Mouse (Mus musculus): ENCODE results near the gene Leng8. TPM values are rescaled to one million over a fixed set of nuclear protein-coding genes. Genes with fewer than 3 reads are reported as not detected.
A peak's percentile ranks its signal among the peaks of the same experiment; 100 is the strongest.

Leng8 gene
- polyA plus RNA-seq (2017; shearing (Covaris generic)): 10 to 100 TPM; 22.6 to 40.2 (median 24.9) TPM

- peak; percentile 95 for ATAC-seq
Measured at GRCm38 (mm10) chr7:4136771-4137531, at the start of gene Leng8. TSS of gene Leng8 (plus strand) at chr7:4137039.

DNA sequence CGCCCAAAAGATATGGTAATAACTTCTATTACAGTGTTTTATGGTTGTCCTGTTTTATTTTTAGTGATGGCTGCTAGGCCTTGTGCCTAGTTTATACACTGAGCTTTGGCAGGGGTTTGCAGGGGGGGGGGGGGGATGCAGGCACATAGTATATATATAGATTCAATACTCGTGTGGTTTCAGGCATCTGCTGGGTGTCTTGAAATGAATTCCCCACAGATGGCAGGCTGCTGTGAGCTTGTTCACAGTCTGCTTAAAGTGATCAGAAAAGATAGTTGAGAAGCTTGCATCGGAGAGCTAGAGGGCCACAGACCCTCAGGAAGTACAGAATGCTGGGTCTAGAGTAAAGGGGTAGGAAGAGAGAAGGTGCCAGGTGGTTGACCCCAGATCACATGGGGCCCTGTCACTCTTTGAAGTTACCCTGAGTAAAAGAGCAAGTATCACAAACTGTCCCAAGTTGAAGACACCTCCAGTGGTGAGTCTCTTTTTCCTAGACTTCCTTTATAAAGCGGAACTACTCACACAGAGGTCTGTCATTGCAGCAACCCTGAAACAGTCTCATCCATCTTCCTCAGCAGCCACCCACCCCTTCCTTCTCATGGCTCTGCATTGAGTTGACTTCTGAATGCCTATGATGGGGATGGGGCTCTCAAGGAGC lies 49.5 kb upstream of the Leng8 start:
- no peak for ATAC-seq

- ATAC-seq: no peak
Measured at GRCm38 (mm10) chr7:4087896-4088480, 48.9 kb upstream of the Leng8 start.

- no peak for ATAC-seq
Measured at GRCm38 (mm10) chr7:4088679-4089078, 48.2 kb upstream of the Leng8 start.

DNA sequence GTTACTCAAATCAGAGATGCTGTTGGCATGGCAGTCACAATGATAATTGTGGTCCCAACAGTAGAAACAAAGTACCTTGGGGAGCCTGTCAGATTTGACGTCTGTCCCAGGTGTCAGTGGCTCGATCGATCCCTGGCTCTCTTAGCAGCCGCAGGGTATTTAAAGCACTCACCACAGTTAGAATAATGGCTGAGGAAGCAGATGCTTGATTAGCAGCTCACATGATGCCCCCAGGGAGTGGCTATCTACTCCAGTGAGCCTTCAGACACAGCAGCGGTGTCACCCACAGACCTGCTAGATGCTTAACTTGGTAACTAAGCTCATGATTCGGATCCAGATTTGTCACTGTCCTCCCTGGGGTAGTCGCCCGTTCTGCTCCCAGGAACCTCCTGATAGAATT lies 45.7 kb upstream of the Leng8 start:
- ATAC-seq: no peak

- no peak for ATAC-seq
Measured at GRCm38 (mm10) chr7:4098301-4098700, 38.5 kb upstream of the Leng8 start.

GRCm38 (mm10) chr7:4098832-4099231 lies 38.0 kb upstream of the Leng8 start:
- ATAC-seq: no peak

DNA sequence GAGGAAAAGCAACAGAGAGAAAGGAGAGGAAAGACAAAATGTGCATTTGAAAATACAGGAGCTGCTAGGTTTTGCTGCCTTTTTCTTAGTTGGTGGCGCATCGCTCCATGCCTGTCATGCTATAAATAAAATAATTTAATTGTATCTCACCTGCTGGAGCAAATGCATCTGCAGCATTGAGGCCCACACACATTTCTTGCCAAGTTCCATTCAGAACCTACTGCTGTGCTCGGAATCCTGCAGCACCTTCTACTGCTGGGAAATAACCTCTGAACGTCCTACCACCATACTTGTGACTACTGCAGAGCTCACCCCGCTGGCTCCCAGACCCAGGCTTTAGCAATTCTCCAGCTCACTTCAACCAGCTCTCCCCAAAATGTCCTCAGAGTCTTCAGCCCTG lies 35.7 kb upstream of the Leng8 start:
- ATAC-seq: no peak

- peak; percentile 52 for ATAC-seq
Measured at GRCm38 (mm10) chr7:4103411-4103810, 33.4 kb upstream of the Leng8 start.

- ATAC-seq: no peak
Measured at GRCm38 (mm10) chr7:4111766-4112165, 25.1 kb upstream of the Leng8 start.

DNA sequence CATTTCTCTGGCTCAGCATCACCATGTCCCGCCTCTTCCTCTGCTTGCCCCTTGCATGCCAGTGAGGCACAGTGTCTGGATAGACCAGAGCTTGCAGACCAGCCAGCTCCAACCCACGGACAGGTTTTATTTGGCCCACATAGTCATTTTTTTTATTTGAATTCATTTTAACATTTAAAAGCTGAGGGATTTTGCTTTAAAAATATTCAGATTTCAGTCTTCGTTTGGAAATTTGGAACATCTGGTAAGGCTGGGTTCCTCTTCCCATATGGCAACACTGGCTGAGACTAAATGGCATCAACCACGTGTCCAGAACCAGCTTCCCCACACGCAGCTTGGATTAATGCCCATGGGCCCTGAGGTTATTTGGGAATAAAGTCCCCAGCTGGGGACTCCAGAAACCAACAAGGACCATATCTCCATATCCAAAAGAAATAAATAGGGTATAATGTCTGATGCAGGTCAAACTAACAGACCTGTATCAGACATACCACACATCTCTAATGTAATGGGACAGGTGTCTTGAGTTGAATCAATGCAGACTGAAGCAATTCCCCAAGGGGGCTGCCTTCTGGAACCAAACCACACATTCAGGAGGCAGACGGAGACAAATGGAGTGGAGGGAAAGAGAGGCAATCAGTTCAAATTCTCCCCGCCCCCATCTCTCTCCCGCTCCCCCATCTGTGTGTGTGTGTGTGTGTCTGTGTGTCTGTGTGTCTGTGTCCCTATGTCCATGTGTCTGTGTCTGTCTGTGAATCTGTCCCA lies 19.6 kb upstream of the Leng8 start:
- no peak for ATAC-seq

DNA sequence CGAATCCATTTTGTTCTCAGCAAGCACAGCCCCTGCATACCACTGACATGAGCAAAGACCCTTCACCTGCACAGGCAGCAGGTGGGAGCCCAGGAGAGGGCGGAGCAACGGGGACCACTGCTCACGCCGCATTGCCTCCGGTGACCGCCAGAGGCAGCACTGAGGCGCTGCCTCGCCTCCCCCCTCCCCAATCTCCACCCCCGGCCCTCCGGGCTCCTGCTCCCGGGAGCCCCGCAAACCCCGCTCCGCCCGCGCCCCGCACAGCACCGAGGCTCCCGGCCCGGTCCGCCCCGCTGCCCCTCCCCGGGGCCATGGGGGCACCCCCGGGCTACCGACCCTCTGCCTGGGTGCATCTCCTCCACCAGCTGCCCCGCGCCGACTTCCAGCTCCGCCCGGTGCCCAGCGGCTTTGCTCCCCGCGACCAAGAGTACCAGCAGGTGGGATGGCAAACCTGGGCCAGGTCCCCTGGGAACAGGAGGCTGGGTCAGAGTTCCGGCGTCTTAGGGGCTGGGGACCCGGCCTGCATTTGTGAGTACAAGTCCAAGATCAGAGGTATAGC lies 17.4 kb upstream of the Leng8 start, which contains the start of gene Ttyh1:
Gene Ttyh1, plus strand, starts transcription at position 65 of the 559 bp plus-strand sequence.
- ATAC-seq: no peak

DNA sequence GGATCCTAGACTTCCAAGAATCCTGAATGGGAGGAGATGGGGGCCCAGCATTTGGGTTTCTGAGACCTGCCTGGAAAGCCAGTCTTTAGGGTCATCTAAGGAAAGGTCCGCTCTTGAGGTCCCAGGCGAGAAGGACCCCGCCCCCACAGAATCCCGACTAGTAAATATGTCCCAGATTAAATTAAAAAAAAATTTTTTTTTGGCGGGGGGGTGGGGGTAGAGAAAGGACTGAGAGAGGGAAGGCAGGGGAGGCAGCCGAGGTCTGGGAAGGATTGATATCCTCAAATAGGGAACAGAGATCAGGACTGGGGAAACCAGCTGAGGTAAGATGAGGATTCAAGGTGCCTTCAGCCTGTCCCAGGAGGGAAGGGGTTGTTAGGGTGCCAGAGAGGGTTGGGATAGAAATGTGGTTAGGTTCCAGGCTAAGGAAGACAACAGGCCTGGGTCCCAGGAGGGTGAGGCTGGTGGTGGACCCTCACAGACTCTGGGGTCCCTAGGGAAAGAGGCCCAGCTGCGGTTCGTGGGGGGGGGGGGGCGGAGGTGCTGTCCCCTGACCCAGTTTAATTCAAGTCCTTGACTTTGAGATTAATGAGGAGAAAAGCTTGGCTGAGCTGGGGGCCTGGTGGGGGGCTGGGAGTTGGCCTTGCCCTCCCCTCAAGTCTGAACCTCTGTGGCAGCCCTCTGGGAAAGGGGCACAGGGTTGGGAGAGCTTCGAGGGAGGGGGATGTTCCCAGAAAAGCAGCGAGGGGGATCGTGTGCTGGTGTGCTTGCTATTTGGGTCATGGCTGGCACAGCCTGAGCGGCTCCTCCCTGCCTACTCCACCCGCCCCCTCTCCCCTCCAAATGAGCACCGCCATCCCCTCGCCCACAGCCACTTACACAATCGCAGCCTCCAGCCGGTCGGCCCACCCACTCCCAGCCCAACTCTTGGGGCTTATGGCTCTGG lies 16.6 kb upstream of the Leng8 start:
- ATAC-seq: no peak

DNA sequence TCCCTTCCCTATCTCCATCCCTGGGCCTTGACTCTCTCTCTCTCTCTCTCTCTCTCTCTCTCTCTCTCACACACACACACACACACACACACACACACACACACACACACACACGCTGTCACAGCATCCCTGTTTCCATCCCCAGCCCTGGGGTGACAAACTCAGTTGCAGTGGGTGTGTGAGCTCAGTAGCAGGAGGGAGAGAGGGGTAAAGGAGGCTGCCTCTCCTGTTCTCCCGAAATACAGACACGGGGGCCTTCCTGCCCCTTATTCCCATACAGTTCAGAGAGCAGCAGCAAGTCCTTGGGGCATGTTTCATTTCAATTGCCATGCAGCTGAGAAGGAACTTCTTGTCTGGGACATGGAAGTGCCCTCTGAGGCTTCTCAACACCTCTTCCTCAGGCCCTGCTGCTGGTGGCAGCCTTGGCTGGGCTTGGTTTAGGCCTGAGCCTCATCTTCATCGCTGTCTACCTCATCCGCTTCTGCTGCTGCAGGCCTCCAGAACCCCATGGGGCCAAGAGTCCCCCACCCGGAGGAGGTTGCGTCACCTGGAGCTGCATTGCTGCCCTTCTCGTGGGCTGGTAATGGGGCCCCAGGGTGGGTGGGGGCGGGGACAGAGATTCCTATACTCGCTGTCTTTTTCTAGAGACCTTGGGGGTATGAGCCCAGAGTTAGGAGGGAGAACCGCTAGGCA lies 14.6 kb upstream of the Leng8 start:
- ATAC-seq: no peak

GRCm38 (mm10) chr7:4122783-4123182 lies 14.1 kb upstream of the Leng8 start:
- no peak for ATAC-seq

DNA sequence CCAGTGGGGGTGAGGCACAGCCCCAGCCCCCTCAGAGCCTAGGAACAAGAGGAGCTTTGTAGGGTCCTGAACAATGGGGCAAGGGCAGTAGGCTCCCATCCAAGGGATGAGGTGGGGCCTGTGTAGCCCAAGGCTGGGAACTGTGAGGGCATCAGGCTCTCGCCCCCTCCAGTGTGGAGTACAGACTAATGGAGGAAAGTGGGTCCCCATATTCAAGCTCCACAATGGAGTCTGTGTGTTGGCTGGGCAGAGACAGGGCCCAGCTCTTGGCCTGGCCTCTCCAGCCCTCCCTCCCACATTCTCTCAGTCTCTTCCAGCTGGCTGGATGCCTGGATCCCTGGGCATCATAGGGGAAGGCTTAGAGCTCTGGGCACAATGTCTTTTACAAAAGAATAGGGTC lies 13.1 kb upstream of the Leng8 start:
- no peak for ATAC-seq

GRCm38 (mm10) chr7:4124315-4124759 lies 12.5 kb upstream of the Leng8 start:
- peak; percentile 93 for ATAC-seq

DNA sequence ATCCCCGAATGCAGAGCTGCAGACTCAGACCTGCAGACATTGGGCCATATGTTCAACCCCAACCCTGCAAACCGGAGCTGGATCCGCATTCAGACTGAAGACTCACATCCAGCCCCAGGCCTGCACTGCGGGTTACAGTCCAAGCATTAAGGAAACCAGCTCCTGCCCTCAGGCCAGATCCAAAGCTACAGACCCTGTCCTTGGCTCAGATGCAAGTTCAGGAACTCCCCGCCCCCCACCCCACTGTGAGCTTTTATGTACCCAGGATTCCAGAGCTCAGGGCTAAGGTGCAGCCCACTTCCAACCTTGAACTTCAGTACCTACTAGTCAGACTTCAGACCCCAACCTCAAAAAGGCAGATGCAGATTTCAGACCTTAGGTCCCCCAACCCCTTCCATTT lies 12.0 kb upstream of the Leng8 start:
- ATAC-seq: no peak

DNA sequence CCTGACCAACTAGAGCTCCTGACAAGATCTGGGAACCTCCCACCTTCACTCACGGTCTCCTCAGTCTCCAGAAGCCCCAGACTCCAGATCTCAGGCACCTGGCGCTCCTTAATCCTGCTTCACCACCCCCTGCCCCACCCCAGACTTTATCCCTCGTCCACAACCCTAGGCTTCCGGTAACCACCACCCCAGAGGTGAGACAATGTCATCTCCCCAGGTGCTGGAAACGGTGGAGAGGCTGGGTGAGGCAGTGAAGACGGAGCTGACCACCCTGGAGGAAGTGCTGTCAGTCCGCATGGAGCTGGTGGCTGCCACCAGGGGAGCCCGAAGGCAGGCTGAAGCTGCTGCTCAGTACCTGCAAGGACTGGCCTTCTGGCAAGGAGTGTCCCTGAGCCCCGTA lies 11.5 kb upstream of the Leng8 start:
- ATAC-seq: no peak

DNA sequence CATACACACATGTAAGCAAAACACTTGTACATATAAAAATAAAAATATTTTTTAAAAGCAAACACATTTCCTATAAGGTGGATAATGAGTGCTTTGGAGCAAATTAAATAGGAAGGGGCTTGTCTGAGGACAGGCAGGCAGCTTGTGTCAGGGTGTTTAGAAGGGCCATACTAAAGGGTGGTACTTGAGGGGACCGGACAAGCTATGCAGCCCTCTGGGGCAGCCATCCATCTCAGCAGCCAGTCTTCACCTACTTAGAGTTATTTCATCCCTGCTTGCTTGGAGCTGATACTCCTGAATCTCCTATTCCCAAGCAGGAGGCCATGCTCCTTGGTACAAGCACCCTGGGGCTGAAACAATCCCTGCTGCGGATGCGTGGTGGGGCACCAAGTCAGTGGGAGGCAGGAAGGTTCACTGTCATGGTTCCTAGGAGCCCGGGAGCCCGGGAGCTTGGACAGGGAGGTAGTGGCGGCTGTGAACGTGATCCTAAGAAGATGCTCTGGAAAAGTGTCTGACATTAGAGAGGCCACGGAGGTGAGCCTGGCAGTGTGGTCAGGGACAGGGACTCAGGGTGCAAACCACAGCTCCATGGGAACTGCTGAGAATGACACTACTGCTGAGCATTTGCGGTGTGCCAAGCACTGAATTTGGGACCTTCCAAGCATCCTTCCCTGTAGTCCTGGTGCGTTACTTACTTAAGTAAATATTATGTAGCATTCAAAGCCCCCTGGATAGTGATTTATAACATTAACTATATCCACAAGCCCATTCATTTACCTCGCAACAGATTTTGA lies 9.7 kb upstream of the Leng8 start:
- no peak for ATAC-seq
